Mouse (Mus musculus) E14TG2a.4 (cell line): ENCODE measurements at regions not wholly inside any gene's neighbourhood (a gene's known extent, or its start where the extent isn't known, plus 50 kb on each side); places are given as distances from the start of the nearest gene placed in this dataset.

Experiments used
- H3K27me3 ChIP-seq: 2 replicates; pipeline ENCODE4 v1.6.1; 2014; ENCODE audit warnings: low read length, control low read depth; ENCODE audit not compliant: insufficient read depth
- H3K36me3 ChIP-seq: 2 replicates; pipeline ENCODE4 v1.6.1; 2014; ENCODE audit warnings: low read length, control low read depth; ENCODE audit not compliant: insufficient read depth
- H3K4me1 ChIP-seq: replicated peaks from 2 replicates; pipeline ENCODE4 v1.6.1; 2014; ENCODE audit warnings: low read depth, low read length, control low read depth
- H3K4me3 ChIP-seq: replicated peaks from 2 replicates; pipeline ENCODE4 v1.5.1; 2014; ENCODE audit warnings: mild to moderate bottlenecking, low read length
- H3K9me3 ChIP-seq: 2 replicates; pipeline ENCODE4 v1.6.1; 2014; ENCODE audit warnings: low read length, control low read depth
- CTCF ChIP-seq: conservative IDR thresholded peaks from 2 replicates; pipeline ENCODE4 v1.5.1; 2014; ENCODE audit warnings: low read length
- NANOG ChIP-seq: IDR thresholded peaks from 2 replicates; pipeline ENCODE4 v1.6.1; 2014; ENCODE audit warnings: borderline replicate concordance, low read length, mixed read lengths
- POU5F1 ChIP-seq: IDR thresholded peaks from 2 replicates; pipeline ENCODE4 v1.6.1; 2014; ENCODE audit warnings: low read length, borderline replicate concordance

DNA sequence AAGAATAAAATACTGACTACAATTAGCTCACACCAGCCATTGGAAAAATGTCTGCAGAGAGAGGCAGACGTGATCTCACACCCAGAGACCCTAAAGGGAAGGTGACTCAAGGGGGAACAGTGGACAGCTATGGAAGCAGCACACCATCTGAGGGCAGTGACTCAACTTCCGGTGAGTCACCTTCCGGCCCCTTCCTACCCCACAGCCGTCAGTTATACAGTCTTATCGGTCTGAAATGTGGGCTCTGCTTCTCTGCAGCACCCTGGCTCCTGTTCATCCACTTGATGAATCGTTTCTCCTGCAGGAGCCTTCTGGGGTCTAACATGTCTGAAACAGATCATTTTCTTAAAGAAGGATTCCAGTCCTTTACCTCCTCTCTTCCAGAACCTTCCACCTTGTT is 257.4 kb upstream of the Zpld1 start:
- Histone ChIP-seq H3K27me3 (no peaks in the 10 kb centered on the region), H3K4me1 (no peaks in the 10 kb centered on the region), H3K4me3 (no peak overlapping the region), H3K36me3 (no peaks in the 10 kb centered on the region), H3K9me3 (no peaks in the 10 kb centered on the region)
- TF ChIP-seq CTCF (no peak), NANOG (no peak), POU5F1 (no peak)

- Histone ChIP-seq H3K36me3 (no peaks in the 10 kb centered on the region), H3K4me1 (no peaks in the 10 kb centered on the region), H3K27me3 (no peaks in the 10 kb centered on the region), H3K4me3 (no peak overlapping the region), H3K9me3 (no peaks in the 10 kb centered on the region)
- TF ChIP-seq NANOG (no peak), POU5F1 (no peak)
These were observed 256.1 kb upstream of the Zpld1 start for GRCm38 (mm10) chr16:55553896-55554295.

- Histone ChIP-seq H3K27me3 (no peaks in the 10 kb centered on the region), H3K4me1 (no peaks in the 10 kb centered on the region), H3K4me3 (no peak overlapping the region), H3K36me3 (no peaks in the 10 kb centered on the region), H3K9me3 (no peaks in the 10 kb centered on the region)
- TF ChIP-seq CTCF (no peak), NANOG (no peak), POU5F1 (no peak)
These were observed 253.6 kb upstream of the Zpld1 start for GRCm38 (mm10) chr16:55551348-55551747.

DNA sequence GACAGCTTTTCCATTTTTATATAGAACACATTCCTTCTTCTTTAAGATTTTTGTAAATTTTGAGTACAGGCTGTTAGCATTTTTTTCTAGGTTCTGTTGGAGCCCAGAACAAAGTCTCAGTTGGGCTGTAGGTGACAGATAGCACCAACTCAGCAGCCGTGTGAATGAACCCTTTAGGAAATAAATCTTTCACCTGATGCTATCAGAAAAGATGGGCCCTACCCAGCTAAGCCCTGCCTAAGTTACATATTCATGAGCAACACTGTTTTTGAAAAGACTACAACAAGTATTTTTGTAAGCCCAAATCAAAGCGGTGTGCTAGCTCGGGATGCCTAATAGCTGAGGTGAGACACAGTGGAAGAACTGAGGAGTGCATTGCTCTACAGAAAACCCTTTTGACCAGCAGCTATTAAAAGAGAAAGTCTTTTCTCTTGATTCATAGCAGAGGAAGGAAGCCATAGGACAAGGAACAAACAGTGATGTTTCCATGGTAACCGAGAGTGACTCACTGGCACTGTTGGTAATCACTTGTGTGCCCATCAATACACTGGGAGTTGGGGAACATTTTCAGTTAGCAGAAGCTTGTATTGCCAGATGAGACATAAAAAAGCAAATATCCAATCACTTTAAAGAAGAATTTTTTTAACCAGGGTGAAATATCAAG is 253.0 kb upstream of the Zpld1 start:
- Histone ChIP-seq H3K9me3 (no peaks in the 10 kb centered on the region), H3K4me3 (no peak overlapping the region), H3K36me3 (no peaks in the 10 kb centered on the region), H3K27me3 (no peaks in the 10 kb centered on the region), H3K4me1 (no peaks in the 10 kb centered on the region)
- TF ChIP-seq POU5F1 (no peak), CTCF (no peak), NANOG (no peak)

- Histone ChIP-seq H3K4me3 (no peak overlapping the region), H3K36me3 (no peaks in the 10 kb centered on the region), H3K4me1 (no peaks in the 10 kb centered on the region), H3K9me3 (no peaks in the 10 kb centered on the region), H3K27me3 (no peaks in the 10 kb centered on the region)
- no peak for TF ChIP-seq NANOG
These were observed 249.3 kb upstream of the Zpld1 start for GRCm38 (mm10) chr16:55547095-55547494.

DNA sequence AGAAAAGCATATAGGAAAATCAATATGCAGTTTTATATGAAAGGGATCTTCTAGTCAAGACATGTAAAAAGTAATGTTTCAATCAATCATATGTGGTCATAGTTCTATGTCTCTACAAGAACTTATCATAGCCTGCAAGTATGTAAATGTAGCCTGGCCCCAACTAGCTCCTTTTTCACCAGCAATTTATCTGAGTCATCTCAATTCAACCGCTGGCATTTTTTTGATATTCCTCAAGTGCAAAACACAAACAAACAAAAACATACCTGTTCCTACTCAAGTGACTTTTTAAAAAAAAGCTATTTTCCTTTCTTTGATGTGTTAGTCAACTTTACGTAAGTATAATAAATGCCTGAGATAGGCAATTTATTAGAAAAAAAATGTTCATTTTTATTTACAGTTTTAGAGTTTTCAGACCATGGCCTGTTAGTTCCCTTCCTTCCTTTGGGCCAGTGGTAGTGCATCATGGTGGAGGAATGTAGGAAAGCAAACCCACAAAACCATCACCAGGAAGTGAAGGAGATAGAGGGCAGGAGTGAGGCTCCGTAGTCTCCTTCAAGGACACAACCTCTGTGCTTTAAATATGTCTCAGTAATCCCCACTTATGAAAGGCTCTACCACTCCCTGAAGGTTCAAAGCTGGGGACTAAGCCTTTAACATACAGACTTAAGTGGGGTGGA is 242.7 kb upstream of the Zpld1 start:
- H3K27me3 ChIP-seq: no peaks in the 10 kb centered on the region
- no peak for TF ChIP-seq NANOG
- TF ChIP-seq CTCF: no peak
- TF ChIP-seq POU5F1: no peak
- H3K4me1 ChIP-seq: no peaks in the 10 kb centered on the region
- no peaks in the 10 kb centered on the region for H3K36me3 ChIP-seq
- H3K9me3 ChIP-seq: no peaks in the 10 kb centered on the region
- H3K4me3 ChIP-seq: no peak overlapping the region

DNA sequence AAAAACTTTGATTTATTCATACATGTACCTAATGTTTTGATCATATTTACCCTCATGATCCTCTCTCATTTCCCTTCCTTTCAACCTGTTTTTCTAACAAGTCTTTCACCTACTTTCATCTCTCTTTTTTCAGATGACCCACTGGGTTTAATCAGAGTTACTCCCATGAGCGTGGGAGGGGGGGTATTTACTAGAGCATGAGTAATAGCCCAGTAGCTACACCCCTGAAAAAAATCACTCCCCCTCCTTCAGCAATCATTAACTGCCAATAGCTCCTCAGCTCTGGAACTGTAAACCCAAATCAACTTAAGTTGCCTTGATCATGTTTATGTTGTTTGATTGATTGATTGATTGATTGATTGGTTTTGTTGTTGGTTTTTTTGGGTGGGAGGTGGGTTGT is 241.4 kb upstream of the Zpld1 start:
- no peaks in the 10 kb centered on the region for H3K4me1 ChIP-seq
- TF ChIP-seq POU5F1: no peak

GRCm38 (mm10) chr16:55537548-55537947 is 239.8 kb upstream of the Zpld1 start:
- Histone ChIP-seq H3K36me3 (no peaks in the 10 kb centered on the region), H3K27me3 (no peaks in the 10 kb centered on the region), H3K9me3 (no peaks in the 10 kb centered on the region), H3K4me1 (no peaks in the 10 kb centered on the region), H3K4me3 (no peak overlapping the region)
- TF ChIP-seq CTCF (no peak), NANOG (no peak), POU5F1 (no peak)

More for the DNA sequence above, 241.4 kb upstream of the Zpld1 start:
- Histone ChIP-seq H3K4me3 (no peak overlapping the region), H3K27me3 (no peaks in the 10 kb centered on the region), H3K9me3 (no peaks in the 10 kb centered on the region), H3K36me3 (no peaks in the 10 kb centered on the region)

DNA sequence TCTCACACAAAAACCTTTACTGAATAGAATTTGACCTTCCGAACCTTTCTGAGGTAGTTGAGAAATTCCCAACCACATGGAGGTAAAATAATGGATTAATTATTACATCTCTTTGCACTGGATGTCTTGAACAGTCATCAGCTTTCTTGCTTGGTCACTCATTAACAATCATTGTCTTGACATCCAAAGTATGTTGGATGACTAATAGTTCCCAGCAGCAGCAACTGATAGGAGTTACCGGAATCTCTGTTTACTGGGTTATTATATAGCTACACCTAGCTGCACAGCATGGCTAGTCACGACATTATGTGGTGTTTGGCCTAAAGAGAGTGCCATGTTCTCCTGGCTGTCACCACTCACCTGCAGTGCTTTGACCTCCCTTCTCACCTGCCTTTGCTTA is 234.9 kb upstream of the Zpld1 start:
- Histone ChIP-seq H3K9me3 (no peaks in the 10 kb centered on the region), H3K36me3 (no peaks in the 10 kb centered on the region), H3K27me3 (no peaks in the 10 kb centered on the region), H3K4me1 (no peaks in the 10 kb centered on the region), H3K4me3 (no peak overlapping the region)
- TF ChIP-seq CTCF (no peak), POU5F1 (no peak), NANOG (no peak)
